Comparison of ENCODE assay signal across 8 mouse cellular contexts in the genomic region with DNA sequence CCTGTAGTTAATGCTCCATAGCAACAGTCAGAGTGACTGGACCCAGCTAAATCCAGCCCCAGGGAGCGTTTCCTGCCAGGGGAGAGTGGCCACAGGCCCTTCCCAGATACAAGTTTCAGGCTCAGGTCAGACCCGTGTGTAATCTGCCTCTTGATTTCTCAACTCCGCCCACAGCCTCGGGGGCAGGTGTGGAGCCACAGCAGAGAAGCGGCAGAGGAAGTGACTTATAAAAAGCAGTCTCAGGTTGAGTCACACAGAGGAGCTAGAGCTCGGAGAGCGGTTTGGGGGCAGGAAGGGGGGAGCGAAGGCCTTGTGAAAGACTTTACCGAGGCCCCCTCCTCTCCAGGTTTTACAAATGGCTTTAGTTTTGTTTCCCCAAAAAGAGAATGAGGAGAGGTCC. TPM values are rescaled to one million over a fixed set of nuclear protein-coding genes. Genes with fewer than 3 reads are reported as not detected.
DNase-seq lines count a peak whose midpoint lies in the region; ATAC-seq lines count a peak whose summit lies in the region.
"Had no signal": no experiment of that assay in that cellular context is flagged by ENCODE, and none has a peak within 500 bp of the region (broad histone marks: within the 10 kb centered on the region; RNA-seq: fewer than 3 reads in every experiment).

No protein-coding gene starts in this region.

- H3K27me3 ChIP-seq in embryonic facial prominence, embryonic 14.5 days (replicated peaks; ENCODE audit: control insufficient read depth, insufficient read depth, low read length): no peaks in the 10 kb centered on the region

- H3K27ac ChIP-seq in embryonic facial prominence, embryonic 14.5 days (replicated peaks; ENCODE audit: low read depth, low read length): no peak overlapping the region

- DNase-seq in urinary bladder, adult 18-20 months (ENCODE audit: low spot score in 2 of 2): peak; percentile 21 to 38
- DNase-seq in urinary bladder, postnatal 25 days (ENCODE audit: low spot score): no peak
- DNase-seq in embryonic facial prominence, embryonic 14.5 days (ENCODE audit: low spot score): peak; percentile 50
- peak; percentile 60 to 71 for DNase-seq in lung, postnatal 4 days
- peak; percentile 87 for DNase-seq in thymus, postnatal 4 days
- DNase-seq in Muller cell, postnatal 12 days (ENCODE audit: inconsistent ontology term): no peak
- no peak for DNase-seq in cerebellum, adult 8-10 months

- H3K9ac ChIP-seq in embryonic facial prominence, embryonic 14.5 days (ENCODE audit: low read depth, low read length): no peak overlapping the region

- no peaks in the 10 kb centered on the region for H3K36me3 ChIP-seq in embryonic facial prominence, embryonic 14.5 days (ENCODE audit: control insufficient read depth, insufficient read depth, low read length)

- no peak overlapping the region for H3K4me3 ChIP-seq in embryonic facial prominence, embryonic 14.5 days (ENCODE audit: low read depth, low read length)
- H3K4me3 ChIP-seq: erythroblast, embryonic 14.5 days had no signal

- 27% methylated on average over 9 of the region's 9 CpGs for WGBS in embryonic facial prominence, embryonic 14.5 days

- ATAC-seq in embryonic facial prominence, embryonic 14.5 days (ENCODE audit: low read depth): no peak

- no peaks in the 10 kb centered on the region for H3K9me3 ChIP-seq in embryonic facial prominence, embryonic 14.5 days (ENCODE audit: control insufficient read depth, low read length)

- no peak overlapping the region for H3K4me2 ChIP-seq in embryonic facial prominence, embryonic 14.5 days (ENCODE audit: low read depth, low read length)

- no peaks in the 10 kb centered on the region for H3K4me1 ChIP-seq in embryonic facial prominence, embryonic 14.5 days (ENCODE audit: control insufficient read depth, insufficient read depth, low read length)

RNA-seq across cellular contexts. Expression of gene Rps6ka1, which starts 46.6 kb away (rescaled TPM):
- polyA plus RNA-seq in embryonic facial prominence, embryonic 14.5 days (2014; fragmentation: Nextera tagmentation; extraction: Ambion mirVana): 27.3 and 29.9 TPM in 2 replicates

Comparison
In these comparisons a context has a peak if more than half of its experiments do, and no peak if none do; other contexts are left out.
1. DNase-seq: peak in urinary bladder, adult 18-20 months (2 of 2), embryonic facial prominence, embryonic 14.5 days (single experiment), lung, postnatal 4 days (2 of 2) and thymus, postnatal 4 days (single experiment); none in urinary bladder, postnatal 25 days (single experiment), Muller cell, postnatal 12 days (single experiment) and cerebellum, adult 8-10 months (single experiment).